Mouse (Mus musculus): ENCODE results near the gene Snx20. TPM values are rescaled to one million over a fixed set of nuclear protein-coding genes. Genes with fewer than 3 reads are reported as not detected.

Gene Snx20
- total and polyA plus RNA-seq, 3 experiments = 10.1 to 15.9 TPM; not detected in 1

GRCm38 (mm10) chr8:88621408-88621807, 14.5 kb downstream of the Snx20 start:
- DNase-seq (ENCODE audit: low read depth, low spot score) = peak; percentile 59
- TF ChIP-seq MEF2A (IDR thresholded peaks at IDR 0.05; ENCODE audit: extremely low read depth, insufficient replicate concordance, low read depth, low read length, poor library complexity, severe bottlenecking) (no peak), UBTF (IDR thresholded peaks at IDR 0.05; ENCODE audit: borderline replicate concordance, insufficient read depth, low read depth, low read length) (no peak), NRF1 (IDR thresholded peaks at IDR 0.05; ENCODE audit: insufficient read depth, low read depth, low read length, poor library complexity, severe bottlenecking) (no peak), ZC3H11A (IDR thresholded peaks at IDR 0.05; ENCODE audit: low read depth, low read length) (peak; percentile 45; the same call in 1 of the 2 replicates), RAD21 (IDR thresholded peaks at IDR 0.05; ENCODE audit: low read depth, low read length) (peak; percentile 61), SMC3 (IDR thresholded peaks at IDR 0.05; ENCODE audit: low read depth, low read length) (peak; percentile 65), CTCF (IDR thresholded peaks at IDR 0.05 in 2 of 3, conservative IDR thresholded peaks at IDR 0.05 in 1 of 3; ENCODE audit: control insufficient read depth in 1 of 3, insufficient read depth in 1 of 3, low read depth in 2 of 3, low read length in 3 of 3, poor library complexity in 1 of 3, severe bottlenecking in 1 of 3) (peak; percentile 63 to 75 (median 66))
- Histone ChIP-seq H3K9ac (ENCODE audit: control insufficient read depth, low read depth, low read length, poor library complexity, severe bottlenecking) (no peak overlapping the region), H3K9me3 (replicated peaks; ENCODE audit: insufficient read depth, low read length) (no peaks in the 10 kb centered on the region), H3K27me3 (ENCODE audit: control insufficient read depth in 1 of 2, insufficient read depth in 2 of 2, low read length in 2 of 2) (no peaks in the 10 kb centered on the region), H3K4me1 (ENCODE audit: control insufficient read depth in 1 of 2, insufficient read depth in 2 of 2, low read length in 2 of 2) (no peaks in the 10 kb centered on the region), H3K79me2 (ENCODE audit: control insufficient read depth, insufficient read depth, low read length, poor library complexity) (no peaks in the 10 kb centered on the region), H3K4me3 (ENCODE audit: control insufficient read depth in 1 of 2, insufficient read depth in 1 of 2, low read depth in 2 of 2, low read length in 2 of 2) (peak overlapping the region in 1 of 2 experiments; percentile 26; a peak in 1 of 4 replicates), H3K36me3 (ENCODE audit: control insufficient read depth in 1 of 2, insufficient read depth in 2 of 2, low read length in 2 of 2) (no peaks in the 10 kb centered on the region; a peak in 1 of 4 replicates), H3K27ac (ENCODE audit: control insufficient read depth, low read depth, low read length) (no peak overlapping the region)

GRCm38 (mm10) chr8:88620931-88621330, 15.0 kb downstream of the Snx20 start:
- Histone ChIP-seq H3K79me2 (ENCODE audit: control insufficient read depth, insufficient read depth, low read length, poor library complexity) (no peaks in the 10 kb centered on the region), H3K9me3 (replicated peaks; ENCODE audit: insufficient read depth, low read length) (no peaks in the 10 kb centered on the region), H3K36me3 (ENCODE audit: control insufficient read depth in 1 of 2, insufficient read depth in 2 of 2, low read length in 2 of 2) (no peaks in the 10 kb centered on the region), H3K27ac (ENCODE audit: control insufficient read depth, low read depth, low read length) (no peak overlapping the region), H3K4me3 (ENCODE audit: control insufficient read depth in 1 of 2, insufficient read depth in 1 of 2, low read depth in 2 of 2, low read length in 2 of 2) (peak overlapping the region in 1 of 2 experiments; percentile 26; a peak in 1 of 4 replicates), H3K27me3 (ENCODE audit: control insufficient read depth in 1 of 2, insufficient read depth in 2 of 2, low read length in 2 of 2) (no peaks in the 10 kb centered on the region), H3K4me1 (ENCODE audit: control insufficient read depth in 1 of 2, insufficient read depth in 2 of 2, low read length in 2 of 2) (no peaks in the 10 kb centered on the region), H3K9ac (ENCODE audit: control insufficient read depth, low read depth, low read length, poor library complexity, severe bottlenecking) (no peak overlapping the region)
- no peak for DNase-seq (ENCODE audit: low read depth, low spot score)
- TF ChIP-seq ZKSCAN1 (IDR thresholded peaks at IDR 0.05; ENCODE audit: low read depth, low read length) (no peak), MYC (IDR thresholded peaks at IDR 0.05; ENCODE audit: low read depth, low read length) (no peak), BHLHE40 (IDR thresholded peaks at IDR 0.05; ENCODE audit: borderline replicate concordance, low read depth, low read length) (no peak)

GRCm38 (mm10) chr8:88619513-88619912, 16.4 kb downstream of the Snx20 start:
- TF ChIP-seq MXI1 (IDR thresholded peaks at IDR 0.05; ENCODE audit: low read depth, low read length) (no peak), BHLHE40 (IDR thresholded peaks at IDR 0.05; ENCODE audit: borderline replicate concordance, low read depth, low read length) (no peak), MYB (IDR thresholded peaks at IDR 0.05; ENCODE audit: low read depth, low read length) (no peak), CTCF (IDR thresholded peaks at IDR 0.05 in 2 of 3, conservative IDR thresholded peaks at IDR 0.05 in 1 of 3; ENCODE audit: control insufficient read depth in 1 of 3, insufficient read depth in 1 of 3, low read depth in 2 of 3, low read length in 3 of 3, poor library complexity in 1 of 3, severe bottlenecking in 1 of 3) (peak; percentile 27 to 33 (median 28)), RAD21 (IDR thresholded peaks at IDR 0.05; ENCODE audit: low read depth, low read length) (peak; percentile 17), ZNF384 (IDR thresholded peaks at IDR 0.05; ENCODE audit: low read depth, low read length) (no peak), MAZ (IDR thresholded peaks at IDR 0.05; ENCODE audit: low read depth, low read length) (no peak), ZC3H11A (IDR thresholded peaks at IDR 0.05; ENCODE audit: low read depth, low read length) (peak; percentile 15; the same call in 1 of the 2 replicates), GABPA (IDR thresholded peaks at IDR 0.05; ENCODE audit: low read depth, low read length) (no peak), NELFE (IDR thresholded peaks at IDR 0.05; ENCODE audit: low read depth, low read length) (no peak), GATA1 (IDR thresholded peaks at IDR 0.05; ENCODE audit: low read depth, low read length) (no peak), E2F4 (IDR thresholded peaks at IDR 0.05; ENCODE audit: borderline replicate concordance, low read depth, low read length) (no peak), POLR2AphosphoS2 (IDR thresholded peaks at IDR 0.05; ENCODE audit: low read length) (no peak), SMC3 (IDR thresholded peaks at IDR 0.05; ENCODE audit: low read depth, low read length) (0 out of 2 replicates have a peak, but pooled peaks have one; percentile 17)
- H3K4me3 ChIP-seq (ENCODE audit: control insufficient read depth in 1 of 2, insufficient read depth in 1 of 2, low read depth in 2 of 2, low read length in 2 of 2) = no peak overlapping the region
- H3K9me3 ChIP-seq (replicated peaks; ENCODE audit: insufficient read depth, low read length) = no peaks in the 10 kb centered on the region
- no peaks in the 10 kb centered on the region for H3K36me3 ChIP-seq (ENCODE audit: control insufficient read depth in 1 of 2, insufficient read depth in 2 of 2, low read length in 2 of 2)
- peak; percentile 45 for DNase-seq (ENCODE audit: low read depth, low spot score)
- H3K9ac ChIP-seq (ENCODE audit: control insufficient read depth, low read depth, low read length, poor library complexity, severe bottlenecking) = no peak overlapping the region
- H3K79me2 ChIP-seq (ENCODE audit: control insufficient read depth, insufficient read depth, low read length, poor library complexity) = no peaks in the 10 kb centered on the region
- H3K27ac ChIP-seq (ENCODE audit: control insufficient read depth, low read depth, low read length) = no peak overlapping the region
- H3K27me3 ChIP-seq (ENCODE audit: control insufficient read depth in 1 of 2, insufficient read depth in 2 of 2, low read length in 2 of 2) = no peaks in the 10 kb centered on the region
- no peaks in the 10 kb centered on the region for H3K4me1 ChIP-seq (ENCODE audit: control insufficient read depth in 1 of 2, insufficient read depth in 2 of 2, low read length in 2 of 2)

Data from MEL (cell line).